Mouse (Mus musculus) stomach, embryonic 15.5 days (tissue): ENCODE results near the gene Ston1. TPM values are rescaled to one million over a fixed set of nuclear protein-coding genes. Genes with fewer than 3 reads are reported as not detected.

Experiments used
- ATAC-seq: fragments of 200-750 bp; cut with Nextera tagmentation; 2 replicates; pipeline ENCODE4 v1.8.0; 2017; ENCODE audit warnings: low read depth, moderate number of reproducible peaks, moderate TSS enrichment; ENCODE audit not compliant: insufficient read depth, low FRiP score
- H3K27ac ChIP-seq: fragments of 300-500 bp; sonication (generic); 2 replicates; pipeline ENCODE4 v1.5.1; 2015; ENCODE audit warnings: mild to moderate bottlenecking, inconsistent platforms
- H3K27me3 ChIP-seq: fragments of 300-500 bp; sonication (generic); replicated peaks from 2 replicates; pipeline ENCODE4 v1.6.1; 2015; ENCODE audit warnings: inconsistent platforms
- H3K36me3 ChIP-seq: fragments of 300-500 bp; sonication (generic); 2 replicates; pipeline ENCODE4 v1.6.1; 2015; ENCODE audit warnings: inconsistent platforms
- H3K4me1 ChIP-seq: fragments of 300-500 bp; sonication (generic); 2 replicates; pipeline ENCODE4 v1.6.1; 2015; ENCODE audit warnings: inconsistent platforms
- H3K4me2 ChIP-seq: fragments of 300-500 bp; sonication (generic); 2 replicates; pipeline ENCODE4 v1.6.1; 2015; ENCODE audit warnings: mild to moderate bottlenecking, inconsistent platforms
- H3K4me3 ChIP-seq: fragments of 300-500 bp; sonication (generic); replicated peaks from 2 replicates; pipeline ENCODE4 v1.5.1; 2015; ENCODE audit warnings: inconsistent platforms
- H3K9ac ChIP-seq: fragments of 300-500 bp; sonication (generic); 2 replicates; pipeline ENCODE4 v1.6.1; 2015; ENCODE audit warnings: inconsistent platforms
- H3K9me3 ChIP-seq: fragments of 300-500 bp; sonication (generic); 2 replicates; pipeline ENCODE4 v1.6.1; 2016; ENCODE audit warnings: inconsistent platforms
- WGBS: fragments of 180-500 bp; shearing (Covaris S2); methylation state at CpG from one replicate; pipeline ENCODE4 v1.1.7; 2015; 5-methylcytosine and 5-hydroxymethylcytosine counted together
- polyA plus RNA-seq: library from polyadenylated mRNA; unstranded; fragments of >200 nt; fragmentation: Nextera tagmentation; extraction: Ambion mirVana; gene quantifications from 2 replicates; pipeline ENCODE4 v1.2.1, GENCODE M21; 2015

Gene Ston1
- polyA plus RNA-seq, 1 experiment from 2014 or later: 5.1 TPM

DNA sequence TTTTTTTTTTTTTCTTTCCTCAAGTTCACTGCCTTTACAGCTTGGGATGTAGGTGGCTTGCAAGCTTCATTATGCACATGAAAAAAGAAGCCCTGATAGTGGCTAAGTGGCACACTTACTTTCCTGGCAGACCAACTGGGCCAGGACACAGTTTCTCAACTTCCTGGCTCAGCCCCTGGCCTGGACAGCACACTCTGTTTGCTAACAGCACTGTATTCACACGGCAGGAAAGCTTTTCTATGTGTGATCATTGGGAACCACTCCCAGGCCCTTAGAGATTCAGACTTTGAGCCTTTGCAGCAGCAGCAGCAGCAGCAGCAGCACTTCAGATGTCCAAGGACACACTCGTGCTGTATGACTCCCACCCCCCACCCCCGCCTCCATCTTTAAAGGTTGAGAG lies 16.8 kb downstream of the Ston1 start:
- peak overlapping the region; percentile 51; the same call in 1 of the 2 replicates for H3K27ac ChIP-seq

DNA sequence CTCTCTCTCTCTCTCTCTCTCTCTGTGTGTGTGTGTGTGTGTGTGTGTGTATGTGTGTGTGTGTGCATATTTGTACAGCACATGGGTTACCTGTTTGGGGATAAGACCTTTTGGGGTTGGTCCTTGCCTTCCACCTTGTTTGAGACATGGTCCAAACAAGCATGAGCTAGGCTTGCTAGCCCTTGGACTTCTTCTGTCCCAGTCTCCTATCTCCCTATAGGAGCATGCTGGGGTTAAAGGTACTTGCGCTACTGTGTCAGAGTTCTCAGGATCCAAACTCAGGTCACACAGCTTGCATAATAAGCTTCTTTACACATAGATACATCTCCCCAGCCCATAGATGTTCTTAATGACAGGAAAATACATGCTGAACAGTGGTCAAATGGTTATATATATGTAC lies 17.2 kb downstream of the Ston1 start:
- Histone ChIP-seq H3K4me3 (no peak overlapping the region), H3K9ac (no peak overlapping the region), H3K4me2 (no peak overlapping the region), H3K27ac (no peak overlapping the region), H3K9me3 (no peaks in the 10 kb centered on the region), H3K36me3 (no peaks in the 10 kb centered on the region), H3K4me1 (no peaks in the 10 kb centered on the region), H3K27me3 (no peaks in the 10 kb centered on the region)
- ATAC-seq: peak; percentile 24; the same call in 1 of the 2 replicates
- 94% methylated on average over 1 of the region's 1 CpGs for WGBS

More for the DNA sequence above, 16.8 kb downstream of the Ston1 start:
- WGBS: 32% methylated on average over 3 of the region's 3 CpGs
- Histone ChIP-seq H3K4me1 (no peaks in the 10 kb centered on the region), H3K36me3 (no peaks in the 10 kb centered on the region), H3K4me2 (no peak overlapping the region), H3K27me3 (no peaks in the 10 kb centered on the region), H3K9me3 (no peaks in the 10 kb centered on the region), H3K4me3 (no peak overlapping the region), H3K9ac (no peak overlapping the region)
- ATAC-seq: peak; percentile 85

DNA sequence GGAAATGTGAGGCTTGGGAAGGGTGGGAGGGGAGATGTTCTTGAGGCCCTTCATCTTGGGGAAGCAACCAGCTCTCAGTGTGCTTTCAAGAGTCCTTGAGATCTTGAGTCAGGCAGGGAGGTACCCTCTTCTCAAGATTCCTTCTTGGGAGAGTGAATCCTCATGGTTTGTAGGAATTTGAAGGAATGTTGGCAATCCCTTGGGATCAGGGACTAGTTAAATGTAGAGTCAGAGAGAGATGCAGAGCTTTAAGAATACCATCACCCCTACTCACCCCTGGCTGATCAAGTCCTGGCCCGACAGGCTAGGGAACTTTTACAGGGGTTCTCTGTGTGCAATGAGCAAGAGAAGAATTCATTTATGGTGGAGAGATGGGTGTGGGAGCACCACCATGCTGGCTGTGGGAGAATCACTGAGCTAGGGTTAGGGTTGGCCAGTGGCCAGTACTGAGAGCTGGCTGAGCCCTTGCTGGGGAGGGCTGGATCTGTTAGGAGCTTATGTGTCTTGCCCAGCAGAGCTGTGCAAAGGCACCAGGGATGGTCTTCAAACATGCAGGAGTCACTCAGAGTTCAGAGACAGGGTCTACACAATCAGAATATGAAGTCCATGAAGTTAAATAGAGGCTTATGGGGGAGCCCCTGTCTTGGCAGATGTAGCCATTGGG lies 18.1 kb downstream of the Ston1 start:
- 82% methylated on average over 1 of the region's 1 CpGs for WGBS
- Histone ChIP-seq H3K9ac (no peak overlapping the region), H3K36me3 (no peaks in the 10 kb centered on the region), H3K4me3 (no peak overlapping the region), H3K9me3 (no peaks in the 10 kb centered on the region), H3K27ac (no peak overlapping the region), H3K4me1 (no peaks in the 10 kb centered on the region), H3K4me2 (no peak overlapping the region), H3K27me3 (no peaks in the 10 kb centered on the region)
- ATAC-seq: no peak

GRCm38 (mm10) chr17:88620935-88621334 lies 23.5 kb downstream of the Ston1 start:
- H3K4me1 ChIP-seq: peaks cover 4% of the 10 kb centered on the region

GRCm38 (mm10) chr17:88621374-88621773 lies 23.9 kb downstream of the Ston1 start:
- no peak overlapping the region for H3K4me2 ChIP-seq
- no peaks in the 10 kb centered on the region for H3K27me3 ChIP-seq
- H3K4me3 ChIP-seq: no peak overlapping the region
- no peak overlapping the region for H3K27ac ChIP-seq
- no peak overlapping the region for H3K9ac ChIP-seq
- H3K36me3 ChIP-seq: no peaks in the 10 kb centered on the region
- no peak for ATAC-seq
- 79% methylated on average over 3 of the region's 3 CpGs for WGBS
- peaks cover 8% of the 10 kb centered on the region for H3K4me1 ChIP-seq
- no peaks in the 10 kb centered on the region for H3K9me3 ChIP-seq

More at GRCm38 (mm10) chr17:88620935-88621334, 23.5 kb downstream of the Ston1 start:
- Histone ChIP-seq H3K9ac (no peak overlapping the region), H3K27me3 (no peaks in the 10 kb centered on the region), H3K36me3 (no peaks in the 10 kb centered on the region), H3K9me3 (no peaks in the 10 kb centered on the region), H3K27ac (no peak overlapping the region), H3K4me2 (no peak overlapping the region), H3K4me3 (no peak overlapping the region)
- no peak for ATAC-seq
- WGBS: 73% methylated on average over 4 of the region's 4 CpGs

DNA sequence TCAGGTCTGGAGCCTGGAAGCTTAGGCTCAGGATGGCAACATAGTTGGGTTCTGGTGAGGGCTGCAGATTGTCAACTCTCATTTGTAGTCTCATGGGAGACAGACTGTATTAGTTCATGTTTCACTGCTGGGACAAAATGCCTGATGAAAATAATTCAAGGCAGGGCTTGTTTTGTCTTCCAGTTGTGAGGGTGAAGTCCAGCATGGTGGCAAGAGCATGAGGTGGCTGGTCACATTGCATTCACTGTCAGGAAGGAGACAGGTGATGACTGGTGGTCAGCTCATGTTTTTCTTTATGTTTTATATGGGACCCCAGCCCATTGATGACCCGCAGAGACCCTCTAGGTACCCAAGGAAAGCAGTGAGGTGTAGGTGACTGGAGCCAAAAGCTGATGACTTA lies 25.2 kb downstream of the Ston1 start:
- peaks cover 18% of the 10 kb centered on the region for H3K4me1 ChIP-seq
- no peaks in the 10 kb centered on the region for H3K36me3 ChIP-seq
- 89% methylated on average over 1 of the region's 1 CpGs for WGBS
- ATAC-seq: no peak
- no peak overlapping the region for H3K9ac ChIP-seq
- no peaks in the 10 kb centered on the region for H3K9me3 ChIP-seq
- no peak overlapping the region for H3K4me3 ChIP-seq
- H3K4me2 ChIP-seq: no peak overlapping the region
- no peaks in the 10 kb centered on the region for H3K27me3 ChIP-seq
- no peak overlapping the region for H3K27ac ChIP-seq

GRCm38 (mm10) chr17:88624386-88624785 lies 26.9 kb downstream of the Ston1 start:
- H3K4me2 ChIP-seq: no peak overlapping the region
- no peaks in the 10 kb centered on the region for H3K9me3 ChIP-seq
- H3K27ac ChIP-seq: no peak overlapping the region
- H3K36me3 ChIP-seq: no peaks in the 10 kb centered on the region
- no peak overlapping the region for H3K9ac ChIP-seq
- peaks cover 23% of the 10 kb centered on the region for H3K4me1 ChIP-seq
- H3K4me3 ChIP-seq: no peak overlapping the region
- no peaks in the 10 kb centered on the region for H3K27me3 ChIP-seq
- no peak for ATAC-seq
- 87% methylated on average over 4 of the region's 4 CpGs for WGBS

DNA sequence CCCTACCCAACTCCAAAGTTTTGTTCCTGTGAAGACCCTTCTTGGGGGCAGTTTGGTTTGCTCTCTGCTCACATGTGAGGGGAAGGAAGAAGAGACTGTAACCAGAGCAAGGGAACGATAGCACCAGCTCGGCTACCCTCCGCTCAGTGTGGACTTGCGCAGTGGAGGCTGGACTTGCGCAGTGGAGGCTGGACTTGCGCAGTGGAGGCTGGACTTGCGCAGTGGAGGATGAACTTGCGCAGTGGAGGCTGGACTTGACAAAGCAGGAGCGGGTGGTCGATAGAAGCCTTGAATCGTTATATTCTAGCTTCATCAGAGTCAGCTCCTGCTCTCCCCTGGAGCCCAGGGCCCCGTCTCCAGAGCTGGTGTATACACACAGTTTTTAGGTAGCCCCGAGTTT lies 27.9 kb downstream of the Ston1 start:
- no peak for ATAC-seq
- Histone ChIP-seq H3K27ac (peak overlapping the region; percentile 92), H3K4me1 (peaks cover 32% of the 10 kb centered on the region), H3K27me3 (no peaks in the 10 kb centered on the region), H3K9me3 (no peaks in the 10 kb centered on the region), H3K9ac (no peak overlapping the region), H3K4me3 (no peak overlapping the region), H3K4me2 (no peak overlapping the region), H3K36me3 (no peaks in the 10 kb centered on the region)
- WGBS: 88% methylated on average over 13 of the region's 13 CpGs

DNA sequence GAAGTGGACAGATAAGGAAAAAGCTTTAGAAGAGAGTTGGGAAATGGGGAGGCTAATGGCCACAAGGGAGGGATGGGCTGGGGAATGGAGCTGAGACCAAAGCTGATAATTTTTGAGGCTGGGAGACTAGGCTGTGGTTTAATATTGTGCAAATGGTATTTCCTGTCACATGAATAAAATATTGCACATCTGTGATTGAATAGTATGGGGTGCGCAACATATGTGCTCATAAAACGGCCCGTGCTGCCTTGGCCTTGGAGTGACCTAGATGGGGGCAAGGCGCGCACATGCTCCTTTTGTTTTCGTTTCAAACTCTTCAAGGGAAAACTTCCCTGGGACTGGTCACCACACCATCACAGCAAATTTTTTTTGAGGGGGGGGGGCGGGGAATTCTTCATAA lies 28.4 kb downstream of the Ston1 start:
- no peak for ATAC-seq
- Histone ChIP-seq H3K27me3 (no peaks in the 10 kb centered on the region), H3K27ac (peak overlapping the region; percentile 92), H3K4me3 (no peak overlapping the region), H3K4me2 (peak overlapping the region; percentile 21; the same call in 1 of the 2 replicates), H3K9me3 (no peaks in the 10 kb centered on the region), H3K9ac (no peak overlapping the region), H3K36me3 (no peaks in the 10 kb centered on the region), H3K4me1 (peaks cover 32% of the 10 kb centered on the region)
- 42% methylated on average over 7 of the region's 7 CpGs for WGBS

DNA sequence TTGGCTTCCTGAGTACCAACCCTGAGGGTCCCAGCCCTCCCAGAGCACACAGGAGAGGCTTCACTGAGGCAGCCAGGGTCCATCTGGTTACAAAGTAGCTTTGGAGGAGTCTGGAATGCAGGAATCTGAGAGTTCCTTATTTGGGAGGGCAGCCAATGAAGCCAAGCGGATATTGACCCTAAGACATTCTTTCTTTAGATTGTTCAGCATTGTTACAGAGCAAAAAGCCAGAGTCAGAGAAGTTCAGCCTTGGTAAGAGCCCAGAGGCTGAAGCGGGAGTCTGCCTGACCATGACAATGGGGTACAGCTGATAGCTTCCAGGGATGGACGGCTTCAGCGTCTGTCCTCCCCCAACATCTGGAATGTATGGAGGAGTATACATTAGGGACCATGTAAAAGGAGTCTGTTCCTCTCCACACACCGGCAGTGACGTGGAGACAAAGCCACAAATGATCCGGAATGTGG lies 28.9 kb downstream of the Ston1 start:
- Histone ChIP-seq H3K4me3 (no peak overlapping the region; the same call in 1 of the 2 replicates), H3K36me3 (no peaks in the 10 kb centered on the region), H3K4me2 (peak overlapping the region; percentile 21), H3K27ac (peak overlapping the region; percentile 92), H3K9me3 (no peaks in the 10 kb centered on the region), H3K27me3 (no peaks in the 10 kb centered on the region), H3K4me1 (peaks cover 32% of the 10 kb centered on the region), H3K9ac (no peak overlapping the region)
- WGBS: 28% methylated on average over 7 of the region's 7 CpGs
- peak; percentile 13; the same call in 1 of the 2 replicates for ATAC-seq

DNA sequence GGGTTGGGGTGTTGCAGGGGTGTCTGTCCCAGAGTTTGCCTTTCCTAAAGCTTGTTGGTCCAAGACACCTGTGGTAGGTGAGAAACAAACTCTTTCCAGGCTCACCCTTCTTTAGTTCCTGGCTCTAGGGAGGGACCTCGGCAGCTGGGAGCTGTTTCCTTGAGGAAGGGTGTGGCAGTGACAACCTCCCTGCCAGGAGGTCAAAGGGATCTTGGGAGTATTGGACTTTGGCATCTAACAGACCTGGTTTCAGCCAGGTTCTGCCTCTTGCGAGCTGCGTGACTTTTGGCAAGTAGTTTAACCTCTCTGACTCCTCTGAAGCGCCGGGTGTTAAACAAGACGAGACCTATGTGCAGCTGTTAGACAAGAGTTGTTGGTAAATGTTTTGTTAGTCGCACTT lies 29.7 kb downstream of the Ston1 start:
- peaks cover 32% of the 10 kb centered on the region for H3K4me1 ChIP-seq

GRCm38 (mm10) chr17:88628676-88629380 lies 31.3 kb downstream of the Ston1 start:
- H3K4me3 ChIP-seq: no peak overlapping the region
- H3K27me3 ChIP-seq: no peaks in the 10 kb centered on the region
- peak; percentile 33; the same call in 1 of the 2 replicates for ATAC-seq
- peak overlapping the region; percentile 29 for H3K4me2 ChIP-seq
- 35% methylated on average over 8 of the region's 10 CpGs for WGBS
- peak overlapping the region; percentile 92 for H3K27ac ChIP-seq
- no peak overlapping the region for H3K9ac ChIP-seq
- H3K36me3 ChIP-seq: no peaks in the 10 kb centered on the region
- no peaks in the 10 kb centered on the region for H3K9me3 ChIP-seq
- peaks cover 32% of the 10 kb centered on the region for H3K4me1 ChIP-seq

More for the DNA sequence above, 29.7 kb downstream of the Ston1 start:
- Histone ChIP-seq H3K9me3 (no peaks in the 10 kb centered on the region), H3K27ac (peak overlapping the region; percentile 92), H3K4me2 (peak overlapping the region; percentile 21), H3K4me3 (0 out of 2 replicates have a peak overlapping the region, but pooled peaks have one; percentile 0), H3K27me3 (no peaks in the 10 kb centered on the region), H3K36me3 (no peaks in the 10 kb centered on the region), H3K9ac (no peak overlapping the region)
- no peak for ATAC-seq
- 43% methylated on average over 7 of the region's 7 CpGs for WGBS
